8 mouse cellular contexts compared by ENCODE assay signal in the genomic region with DNA sequence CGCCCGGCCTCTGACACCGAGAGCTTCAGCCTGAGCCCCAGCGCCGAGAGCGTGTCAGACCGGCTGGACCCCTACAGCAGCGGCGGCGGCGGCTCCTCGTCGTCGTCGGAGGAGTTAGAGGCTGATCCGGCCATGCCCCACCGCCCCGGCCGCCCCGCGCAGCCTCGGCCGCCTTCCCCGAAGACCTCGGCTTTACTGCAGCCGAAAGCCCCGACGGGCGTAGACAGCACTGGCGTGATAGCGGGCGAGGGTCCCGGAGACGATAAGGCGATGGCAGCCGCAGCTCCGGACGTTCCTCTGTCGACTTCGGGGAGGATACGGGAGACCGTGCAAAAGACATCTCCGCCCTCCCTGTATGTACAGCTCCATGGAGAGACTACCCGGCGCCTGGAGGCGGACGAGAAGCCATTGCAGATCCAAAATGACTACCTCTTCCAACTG. TPM values are rescaled to one million over a fixed set of nuclear protein-coding genes. Genes with fewer than 3 reads are reported as not detected.
DNase-seq lines count a peak whose midpoint lies in the region; ATAC-seq lines count a peak whose summit lies in the region.

No protein-coding gene starts in this region.

- peak overlapping the region; percentile 95 for H3K9ac ChIP-seq in forebrain, embryonic 12.5 days
- H3K9ac ChIP-seq in hindbrain, embryonic 15.5 days: peak overlapping the region; percentile 92
- peak overlapping the region; percentile 85 for H3K9ac ChIP-seq in limb, embryonic 15.5 days
- peak overlapping the region; percentile 88 for H3K9ac ChIP-seq in neural tube, embryonic 12.5 days

- peak; percentile 11 to 28 for DNase-seq in left cerebral cortex, adult 18-20 months (ENCODE audit: low spot score in 2 of 2)
- DNase-seq in left cerebral cortex, adult 11 months (ENCODE audit: low spot score): no peak
- DNase-seq in brain, adult 2 months (ENCODE audit: low read depth, low spot score): peak; percentile 46
- peak; percentile 29 for DNase-seq in thymus, postnatal 25 days

- H3K4me1 ChIP-seq in forebrain, embryonic 12.5 days: peaks cover 39% of the 10 kb centered on the region
- peaks cover 42% of the 10 kb centered on the region for H3K4me1 ChIP-seq in hindbrain, embryonic 15.5 days (replicated peaks)
- peaks cover 16% of the 10 kb centered on the region for H3K4me1 ChIP-seq in limb, embryonic 15.5 days
- peaks cover 28% of the 10 kb centered on the region for H3K4me1 ChIP-seq in neural tube, embryonic 12.5 days

- no peak for ATAC-seq in forebrain, embryonic 12.5 days (ENCODE audit: low FRiP score)
- ATAC-seq in hindbrain, embryonic 15.5 days (ENCODE audit: low FRiP score, low read depth): no peak
- no peak for ATAC-seq in limb, embryonic 15.5 days (ENCODE audit: insufficient number of reproducible peaks, low FRiP score, low TSS enrichment, low read depth)
- ATAC-seq in neural tube, embryonic 12.5 days (ENCODE audit: low FRiP score, low read depth): no peak

- H3K4me3 ChIP-seq in forebrain, embryonic 12.5 days (replicated peaks): peak overlapping the region; percentile 97
- H3K4me3 ChIP-seq in hindbrain, embryonic 15.5 days: peak overlapping the region; percentile 94
- H3K4me3 ChIP-seq in limb, embryonic 15.5 days: peak overlapping the region; percentile 76
- peak overlapping the region; percentile 80 for H3K4me3 ChIP-seq in neural tube, embryonic 12.5 days

- H3K27ac ChIP-seq in forebrain, embryonic 12.5 days: peak overlapping the region; percentile 95
- peak overlapping the region; percentile 94 for H3K27ac ChIP-seq in hindbrain, embryonic 15.5 days (replicated peaks)
- peak overlapping the region; percentile 91 for H3K27ac ChIP-seq in limb, embryonic 15.5 days
- no peak overlapping the region for H3K27ac ChIP-seq in neural tube, embryonic 12.5 days

- no peaks in the 10 kb centered on the region for H3K27me3 ChIP-seq in forebrain, embryonic 12.5 days
- no peaks in the 10 kb centered on the region for H3K27me3 ChIP-seq in hindbrain, embryonic 15.5 days
- H3K27me3 ChIP-seq in limb, embryonic 15.5 days: no peaks in the 10 kb centered on the region
- H3K27me3 ChIP-seq in neural tube, embryonic 12.5 days (replicated peaks): no peaks in the 10 kb centered on the region

- under 1% methylated on average over 47 of the region's 47 CpGs for WGBS in forebrain, embryonic 12.5 days
- under 1% methylated on average over 45 of the region's 47 CpGs for WGBS in hindbrain, embryonic 15.5 days
- WGBS in limb, embryonic 15.5 days: under 1% methylated on average over 46 of the region's 47 CpGs
- WGBS in neural tube, embryonic 12.5 days: under 1% methylated on average over 47 of the region's 47 CpGs

- peak overlapping the region; percentile 83 for H3K4me2 ChIP-seq in forebrain, embryonic 12.5 days
- peak overlapping the region; percentile 73 for H3K4me2 ChIP-seq in hindbrain, embryonic 15.5 days
- H3K4me2 ChIP-seq in limb, embryonic 15.5 days: peak overlapping the region; percentile 79
- peak overlapping the region; percentile 83 for H3K4me2 ChIP-seq in neural tube, embryonic 12.5 days (replicated peaks)

- no peaks in the 10 kb centered on the region for H3K36me3 ChIP-seq in forebrain, embryonic 12.5 days (replicated peaks)
- no peaks in the 10 kb centered on the region for H3K36me3 ChIP-seq in hindbrain, embryonic 15.5 days
- no peaks in the 10 kb centered on the region for H3K36me3 ChIP-seq in limb, embryonic 15.5 days
- H3K36me3 ChIP-seq in neural tube, embryonic 12.5 days: no peaks in the 10 kb centered on the region

- H3K9me3 ChIP-seq in forebrain, embryonic 12.5 days: no peaks in the 10 kb centered on the region
- H3K9me3 ChIP-seq in hindbrain, embryonic 15.5 days: no peaks in the 10 kb centered on the region
- no peaks in the 10 kb centered on the region for H3K9me3 ChIP-seq in limb, embryonic 15.5 days
- H3K9me3 ChIP-seq in neural tube, embryonic 12.5 days: no peaks in the 10 kb centered on the region

RNA-seq across cellular contexts. Expression of a gene that starts 1.4 kb away (rescaled TPM):
- total RNA-seq in left cerebral cortex, adult 18-20 months (2021): 10 to 100 TPM; 62.0 to 66.9 TPM
- polyA plus RNA-seq in forebrain, embryonic 12.5 days (2016; fragmentation: Nextera tagmentation; extraction: Ambion mirVana): 9.4 and 10.3 TPM in 2 replicates
- polyA plus RNA-seq in hindbrain, embryonic 15.5 days (2015; fragmentation: Nextera tagmentation; extraction: Ambion mirVana): 8.1 and 8.3 TPM in 2 replicates
- 3.4 and 4.0 TPM in 2 replicates for polyA plus RNA-seq in limb, embryonic 15.5 days (2015; fragmentation: Nextera tagmentation; extraction: Ambion mirVana)
- 8.8 TPM in 2 replicates for polyA plus RNA-seq in neural tube, embryonic 12.5 days (2016; fragmentation: Nextera tagmentation; extraction: Ambion mirVana)
